Mouse (Mus musculus): Measurements from ENCODE around the gene Rnf26. TPM values are rescaled to one million over a fixed set of nuclear protein-coding genes. Genes with fewer than 3 reads are reported as not detected.

Rnf26 gene
- polyA plus RNA-seq, 1 experiment = 23.4 TPM

GRCm38 (mm10) chr9:44047571-44048490 lies 65.5 kb downstream of the Rnf26 start:
- DNase-seq (ENCODE audit: low read depth) = no peak

DNA sequence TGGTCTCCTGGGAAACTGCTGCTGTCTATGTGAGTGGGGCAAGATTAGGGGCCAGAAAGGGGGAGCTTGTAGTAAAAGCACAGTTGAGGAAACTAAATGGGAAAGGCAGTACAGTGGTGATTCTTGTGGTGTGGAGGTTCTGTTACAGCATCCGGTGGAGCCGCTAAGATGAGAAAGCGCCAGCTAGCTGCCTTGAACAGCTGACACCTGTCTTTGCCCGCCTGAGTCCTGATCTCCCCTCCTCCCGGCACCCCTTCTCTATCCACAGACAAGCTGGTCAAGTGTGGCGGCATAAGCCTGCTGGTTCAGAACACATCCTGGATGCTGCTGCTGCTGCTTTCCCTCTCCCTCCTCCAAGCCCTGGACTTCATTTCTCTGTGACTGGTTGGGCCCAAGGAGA lies 66.2 kb downstream of the Rnf26 start:
- no peak for DNase-seq (ENCODE audit: low read depth)

DNA sequence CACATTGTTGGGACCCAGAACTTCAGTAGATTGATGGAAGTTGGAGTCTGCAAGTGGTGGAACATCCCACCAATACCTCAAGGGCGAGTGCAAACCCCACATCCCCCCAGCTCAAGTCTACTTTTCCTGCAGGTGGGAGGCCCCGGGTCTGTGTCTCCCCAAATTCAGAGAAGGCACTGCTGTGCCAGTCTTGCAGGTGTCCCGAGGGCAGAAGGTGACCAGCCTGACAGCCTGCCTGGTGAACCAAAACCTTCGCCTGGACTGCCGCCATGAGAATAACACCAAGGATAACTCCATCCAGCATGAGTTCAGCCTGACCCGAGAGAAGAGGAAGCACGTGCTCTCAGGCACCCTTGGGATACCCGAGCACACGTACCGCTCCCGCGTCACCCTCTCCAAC lies 66.9 kb downstream of the Rnf26 start:
- no peak for DNase-seq (ENCODE audit: low read depth)

GRCm38 (mm10) chr9:44045884-44046272 lies 67.4 kb downstream of the Rnf26 start:
- no peak for DNase-seq (ENCODE audit: low read depth)

Other genes starting within 250 kb of the Rnf26 start
- 41.8 and 48.5 TPM in 2 replicates for gene Thy1, start 70.1 kb downstream of the Rnf26 start, polyA plus RNA-seq (2012; rRNA removed)
- 19.3 and 24.5 TPM in 2 replicates for gene Usp2, start 46.5 kb downstream of the Rnf26 start, polyA plus RNA-seq (2012; rRNA removed)
- 72.1 and 84.4 TPM in 2 replicates for gene Mfrp, start 11.8 kb downstream of the Rnf26 start, polyA plus RNA-seq (2012; rRNA removed)
- 28.7 and 29.3 TPM in 2 replicates for gene C1qtnf5, start 6.3 kb downstream of the Rnf26 start, polyA plus RNA-seq (2012; rRNA removed)
- gene Gm49380, start within 50 bp of the Rnf26 start, polyA plus RNA-seq (2012; rRNA removed) = 0.04 and 0.10 TPM in 2 replicates
- 196 and 288 TPM in 2 replicates for gene Mcam, start 21.0 kb upstream of the Rnf26 start, polyA plus RNA-seq (2012; rRNA removed)
- 12.2 and 14.1 TPM in 2 replicates for gene Cbl, start 120.5 kb upstream of the Rnf26 start, polyA plus RNA-seq (2012; rRNA removed)
- gene Ccdc153, start 127.2 kb upstream of the Rnf26 start, polyA plus RNA-seq (2012; rRNA removed) = 6.6 and 6.9 TPM in 2 replicates
- gene Pdzd3, start 138.0 kb upstream of the Rnf26 start, polyA plus RNA-seq (2012; rRNA removed) = 1.4 and 2.3 TPM in 2 replicates
- 22.9 and 28.3 TPM in 2 replicates for gene Nlrx1, start 155.1 kb upstream of the Rnf26 start, polyA plus RNA-seq (2012; rRNA removed)
- gene Abcg4, start 175.1 kb upstream of the Rnf26 start, polyA plus RNA-seq (2012; rRNA removed) = 4.9 and 6.6 TPM in 2 replicates
- gene Hinfp, start 192.2 kb upstream of the Rnf26 start, polyA plus RNA-seq (2012; rRNA removed) = 25.4 and 39.6 TPM in 2 replicates
- gene C2cd2l, start 206.8 kb upstream of the Rnf26 start, polyA plus RNA-seq (2012; rRNA removed) = 51.5 and 52.0 TPM in 2 replicates
- gene Dpagt1, start 212.5 kb upstream of the Rnf26 start, polyA plus RNA-seq (2012; rRNA removed) = 54.1 and 58.4 TPM in 2 replicates
- 52.0 and 59.0 TPM in 2 replicates for gene H2afx, start 221.2 kb upstream of the Rnf26 start, polyA plus RNA-seq (2012; rRNA removed)
- gene Hmbs, start 230.7 kb upstream of the Rnf26 start, polyA plus RNA-seq (2012; rRNA removed) = 65.2 and 74.7 TPM in 2 replicates
- gene Vps11, start 248.2 kb upstream of the Rnf26 start, polyA plus RNA-seq (2012; rRNA removed) = 42.6 and 46.1 TPM in 2 replicates

Measured in gonadal fat pad, adult 2 months (tissue).